ENCODE assay signal across 13 mouse cellular contexts in the genomic region with DNA sequence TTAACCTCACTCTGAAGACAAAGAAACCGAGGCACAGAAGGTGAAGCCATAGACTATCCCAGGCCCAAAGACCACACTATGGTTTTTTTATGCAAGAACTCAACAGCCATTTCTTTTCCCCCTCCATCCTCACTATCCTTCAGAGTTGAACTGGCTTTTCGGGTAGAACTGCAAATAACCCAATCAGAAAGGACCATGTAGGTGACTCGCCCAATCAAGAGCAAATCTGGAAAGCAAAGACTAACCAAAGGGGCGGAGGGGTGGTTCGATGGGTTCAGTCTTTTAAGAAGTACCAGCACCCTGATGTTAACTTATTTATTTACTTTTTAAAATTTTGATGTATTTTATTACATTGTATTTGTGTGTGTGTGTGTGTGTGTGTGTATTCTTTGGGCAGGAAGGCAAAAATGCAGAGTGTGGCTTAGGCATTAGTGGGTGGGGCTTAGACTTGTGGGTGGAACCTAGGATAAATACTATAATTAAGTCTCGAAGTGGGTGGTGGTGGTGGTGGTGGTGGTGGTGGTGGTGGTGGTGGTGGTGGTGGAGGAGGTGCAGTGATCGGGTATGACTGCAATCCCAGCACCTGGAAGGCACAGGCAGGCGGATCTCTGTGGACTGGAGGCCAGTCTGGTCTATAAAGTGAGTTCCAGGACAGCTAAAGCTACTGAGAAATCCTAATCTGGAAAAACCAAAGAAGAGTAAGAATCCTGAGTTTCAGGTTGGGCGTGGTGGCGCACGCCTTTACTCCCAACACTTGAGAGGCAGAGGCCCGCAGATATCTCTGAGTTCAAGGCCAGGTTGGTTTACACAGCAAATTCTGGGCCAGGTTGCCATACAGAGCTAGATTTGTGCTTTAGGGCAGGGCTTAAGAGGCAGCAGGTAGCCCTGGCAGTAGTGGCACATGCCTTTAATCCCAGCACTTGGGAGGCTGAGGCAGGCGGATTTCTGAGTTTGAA. TPM values are rescaled to one million over a fixed set of nuclear protein-coding genes. Genes with fewer than 3 reads are reported as not detected.
DNase-seq lines count a peak whose midpoint lies in the region.
"Had no signal": no experiment of that assay in that cellular context is flagged by ENCODE, and none has a peak within 500 bp of the region (broad histone marks: within the 10 kb centered on the region; RNA-seq: fewer than 3 reads in every experiment).

No protein-coding gene starts in this region.

- intact Hi-C loops in heart, postnatal 14 days (cut with DNase I): loop anchor here (5.0 kb wide), 1 partner anchor 279 kb away; no protein-coding TSS in a partner anchor

- DNase-seq in heart, adult 11 months: peak; percentile 66
- no peak for DNase-seq in heart, postnatal 14 days
- DNase-seq in ES-CJ7 (ENCODE audit: low read depth, low spot score) (peak; percentile 86), R1 (ENCODE audit: low read depth, low spot score) (peak; percentile 95)
- DNase-seq in thymus, postnatal 25 days: no peak
- no peak for DNase-seq in kidney, adult 8-10 months
- DNase-seq: cerebellum, adult 18-20 months; cerebellum, adult 9-10 months; cerebellum, postnatal 25 days; forebrain, postnatal 0 days; gastrocnemius, postnatal 10 days; gastrocnemius, postnatal 36 days; heart, postnatal 36 days had no signal

RNA-seq across cellular contexts. Expression of a gene that starts 3.6 kb away (rescaled TPM):
- total RNA-seq in heart, postnatal 14 days (2021): 1 to 10 TPM in 1 of 2 experiments, under 1 TPM in 1; 0.69 to 1.1 TPM

RNA-seq across cellular contexts. Expression of a gene that starts 10.9 kb away (rescaled TPM):
- 10 to 100 TPM in 1 of 2 experiments, 1 to 10 TPM in 1; 8.1 to 18.8 TPM for total RNA-seq in heart, postnatal 14 days (2021)

RNA-seq across cellular contexts. Expression of a gene that starts 55.4 kb away (rescaled TPM):
- 10 to 100 TPM; 46.2 to 47.7 TPM for total RNA-seq in heart, postnatal 14 days (2021)

RNA-seq across cellular contexts. Expression of a gene that starts 55.6 kb away (rescaled TPM):
- 10 to 100 TPM; 18.4 to 19.9 TPM for total RNA-seq in heart, postnatal 14 days (2021)

Comparison
In these comparisons a context has a peak if more than half of its experiments do, and no peak if none do; other contexts are left out.
1. DNase-seq: peak in heart, adult 11 months (single experiment), ES-CJ7 (single experiment) and R1 (single experiment); none in heart, postnatal 14 days (0 of 2), thymus, postnatal 25 days (single experiment) and kidney, adult 8-10 months (0 of 2).